Mouse (Mus musculus): ENCODE measurements around the gene Gm10184.
"Not testable (repeated sequence)": the region's sequence is repeated elsewhere in the genome, so short reads cannot be mapped to it uniquely, and the experiment has no call there.

Gene Gm10184

GRCm38 (mm10) chr17:89910349-89910748 is at the start of gene Gm10184:
TSS of gene Gm10184 (minus strand) at chr17:89910449.
- no peak for DNase-seq (ENCODE audit: inconsistent ontology term)

GRCm38 (mm10) chr17:89933950-89934349 is 23.7 kb upstream of the Gm10184 start:
- no peak for DNase-seq (ENCODE audit: inconsistent ontology term)

GRCm38 (mm10) chr17:89907686-89908085 is 2.6 kb downstream of the Gm10184 start:
- DNase-seq (ENCODE audit: inconsistent ontology term): no peak

GRCm38 (mm10) chr17:89904701-89905100 is 5.5 kb downstream of the Gm10184 start:
- DNase-seq (ENCODE audit: inconsistent ontology term): not testable (repeated sequence)

- DNase-seq (ENCODE audit: inconsistent ontology term): no peak
Observed at GRCm38 (mm10) chr17:89902767-89903166, 7.5 kb downstream of the Gm10184 start.

GRCm38 (mm10) chr17:89900610-89901009 is 9.6 kb downstream of the Gm10184 start:
- DNase-seq (ENCODE audit: inconsistent ontology term): no peak

- DNase-seq (ENCODE audit: inconsistent ontology term): no peak
Observed at GRCm38 (mm10) chr17:89899813-89900212, 10.4 kb downstream of the Gm10184 start.

- no peak for DNase-seq (ENCODE audit: inconsistent ontology term)
Observed at GRCm38 (mm10) chr17:89864996-89865395, 45.3 kb downstream of the Gm10184 start.

Measured in Muller cell, postnatal 12 days (primary cell).